Mouse (Mus musculus) heart, adult 18-20 months (tissue): ENCODE measurements at regions not wholly inside any gene's neighbourhood (a gene's known extent, or its start where the extent isn't known, plus 50 kb on each side); places are given as distances from the start of the nearest gene placed in this dataset.

ENCODE experiments used
- DNase-seq, 2 experiments: peaks; one replicate each; pipeline ENCODE4 v3.0.0; 2021 to 2022; ENCODE audit warnings: mixed read lengths in 1 of 2
- microRNA-seq, 2 experiments: library from miRNA; unstranded; fragments of <30 nt; microRNA quantifications; one replicate each; pipeline ENCODE4 v1.2.0; 2022

DNA sequence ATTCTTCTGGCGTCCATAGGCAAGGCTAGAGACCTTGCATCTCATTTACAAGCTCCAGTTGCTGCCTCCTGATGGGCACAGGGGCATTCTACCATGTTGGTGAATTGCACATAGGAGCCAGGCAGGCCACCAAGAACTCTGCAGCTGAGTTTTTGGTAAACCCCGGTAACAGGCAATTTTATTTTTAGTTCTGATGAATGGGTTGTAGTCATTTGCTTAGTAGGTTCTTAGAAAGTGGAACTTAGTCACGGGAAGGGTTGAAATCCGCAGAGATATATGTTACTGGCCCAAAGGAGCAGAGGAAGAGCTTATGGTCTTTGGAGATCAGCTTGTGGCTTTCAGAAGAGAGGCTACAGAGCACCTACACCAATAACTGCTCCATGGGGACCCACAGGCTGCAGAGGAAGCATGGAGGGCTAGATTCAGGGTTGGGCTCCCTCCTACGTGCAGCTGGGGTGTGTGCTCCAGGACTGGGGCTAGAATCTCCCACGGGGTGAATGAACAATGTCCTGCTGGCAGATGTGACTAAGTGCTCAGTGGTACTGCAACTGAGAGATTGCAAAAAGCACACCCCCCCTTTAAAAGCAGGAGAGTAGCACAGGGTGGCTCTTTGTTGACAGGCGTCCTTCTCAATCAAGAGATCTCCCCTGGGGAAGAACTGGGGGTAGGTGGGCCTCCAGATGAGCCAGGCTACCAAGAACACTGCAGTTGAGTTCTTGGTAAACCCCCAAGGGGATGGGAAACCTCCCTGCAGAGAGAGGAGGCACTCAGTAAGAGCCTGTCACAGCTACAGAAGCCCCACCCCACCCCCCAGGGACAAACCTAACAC is 65.6 kb upstream of the Med13l start:
- no peak for DNase-seq

DNA sequence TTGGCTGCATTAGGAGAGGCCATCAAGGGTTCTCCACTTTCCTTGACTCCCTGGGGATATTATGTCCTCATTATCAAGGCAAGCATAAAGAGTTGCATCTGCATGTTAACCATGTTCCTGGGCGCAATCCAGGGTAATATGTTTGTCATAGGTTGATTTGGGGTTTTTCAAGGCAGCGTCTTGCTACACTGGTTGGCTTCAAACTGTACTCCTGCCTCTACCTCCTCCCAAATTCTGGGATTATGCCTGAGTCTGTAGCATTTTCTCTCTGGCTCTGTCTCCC is 65.1 kb upstream of the Med13l start:
- no peak for DNase-seq

DNA sequence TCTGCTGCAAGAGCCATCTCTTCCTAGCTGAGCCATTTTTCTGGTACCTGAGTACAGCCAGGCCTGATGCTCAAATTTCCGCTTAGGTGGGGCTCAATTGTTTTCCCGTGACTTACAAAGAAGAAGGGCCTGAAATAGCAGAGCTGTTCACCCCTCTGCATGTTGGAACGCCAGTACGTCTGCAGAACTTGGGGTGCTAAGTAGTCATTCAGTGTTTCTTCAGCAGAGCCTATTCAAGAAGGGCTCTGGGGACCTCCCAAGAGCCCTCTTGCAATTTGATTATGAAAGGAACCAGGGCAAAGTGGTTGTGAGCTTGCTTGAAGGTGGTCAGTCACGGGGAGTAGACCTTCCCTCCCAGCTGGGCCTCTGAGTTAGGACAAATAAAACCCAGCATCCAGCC is 58.9 kb upstream of the Med13l start:
- DNase-seq, result no peak

DNA sequence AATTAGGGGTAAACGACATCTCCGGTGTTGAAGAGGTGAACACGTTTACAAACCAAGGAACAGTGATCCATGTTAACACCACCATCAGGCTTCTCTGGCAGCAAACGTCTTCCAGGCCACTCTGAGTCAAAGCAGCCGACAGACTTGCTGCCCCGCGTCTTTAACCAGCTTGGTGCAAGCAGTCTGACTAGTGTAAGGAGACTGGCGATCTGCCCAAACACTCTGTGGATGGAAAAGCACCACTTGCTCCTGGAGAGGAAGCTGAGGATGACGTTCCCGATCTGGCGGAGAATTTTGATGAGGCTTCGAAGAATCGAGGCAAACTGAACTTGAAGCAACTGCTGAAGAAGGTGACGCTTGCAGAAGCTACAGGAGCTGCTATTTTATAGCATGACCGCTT is 57.5 kb upstream of the Med13l start:
- peak; percentile 47 to 60 for DNase-seq

DNA sequence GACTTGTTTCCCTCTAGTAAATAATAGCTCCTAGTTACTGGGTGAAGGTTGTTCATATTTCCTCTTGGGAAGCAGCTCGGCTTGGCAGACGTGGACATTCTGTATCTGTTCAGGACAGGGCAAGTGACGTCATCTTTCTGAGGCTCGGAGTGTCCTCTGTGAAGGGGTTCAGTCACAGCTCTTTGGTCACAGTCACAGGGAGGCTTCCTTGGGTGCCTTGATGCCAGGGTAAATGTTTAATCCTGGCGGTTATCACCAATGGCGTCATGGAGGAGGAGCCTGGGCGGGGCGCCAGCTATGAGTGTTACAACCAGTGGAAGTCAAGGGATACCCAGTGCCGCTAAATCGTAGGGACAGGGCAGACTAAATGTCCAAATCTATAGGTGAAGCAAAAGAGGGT is 56.3 kb upstream of the Med13l start:
- peak; percentile 73 to 82 for DNase-seq

DNA sequence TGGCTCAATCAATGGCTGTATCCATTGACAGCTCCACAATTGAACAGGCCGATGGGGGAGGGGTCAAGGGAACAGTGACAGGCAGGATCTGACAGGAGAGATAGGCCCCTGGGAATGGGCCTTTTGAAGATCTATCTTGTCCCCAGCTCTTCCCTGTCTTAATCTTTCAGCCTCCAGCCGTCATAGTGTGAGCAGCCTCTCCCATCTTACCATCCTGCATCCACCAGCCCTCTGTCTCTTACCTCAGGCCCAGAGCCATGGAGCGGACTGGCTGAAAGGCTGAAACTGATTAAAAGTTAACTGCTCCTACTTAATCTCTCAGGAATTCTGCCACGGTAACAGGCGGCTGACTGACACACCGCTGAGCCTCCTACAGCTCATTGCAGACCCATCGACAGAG is 55.6 kb upstream of the Med13l start:
- DNase-seq, result no peak

DNA sequence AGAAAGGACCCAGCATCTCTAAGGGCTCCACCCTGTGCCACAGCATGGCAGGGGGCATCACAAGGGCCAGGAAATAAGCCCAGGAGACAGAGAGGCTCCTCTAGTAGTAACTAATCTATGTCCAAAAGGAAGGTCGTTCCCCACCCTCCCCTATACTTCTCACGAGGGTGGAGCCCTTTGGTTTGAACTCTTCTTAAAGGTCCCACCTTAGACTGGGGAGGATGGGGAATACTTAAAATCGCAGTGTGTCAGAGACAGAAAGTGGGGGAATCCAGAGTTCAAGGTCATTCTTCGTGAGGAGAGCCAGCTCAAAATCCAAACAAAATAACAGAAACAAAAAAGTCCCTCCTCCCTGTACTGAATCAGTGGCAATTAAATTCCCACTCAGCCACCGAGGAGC is 50.6 kb upstream of the Med13l start:
- no peak for DNase-seq

Small RNAs in the stretch of these regions (microRNA-seq; reads per million reads assigned to microRNA genes)
- 0 reads per million in 2 experiments for gene Gm26455
